Mouse (Mus musculus): ENCODE measurements around the gene Trappc5.

GRCm38 (mm10) chr8:3694121-3694520 lies 18.0 kb downstream of the Trappc5 start, which contains the start of gene Fcer2a:
- TF ChIP-seq CTCF (IDR thresholded peaks at IDR 0.05; ENCODE audit: insufficient read depth, low read length) (no peak), POLR2A (IDR thresholded peaks at IDR 0.05; ENCODE audit: borderline replicate concordance, extremely low read depth, low read depth, low read length) (no peak)

Measured in lung, adult 2 months (tissue).